Mouse (Mus musculus) cortical plate, adult 2 months (tissue): Measurements from ENCODE around the gene Rgmb. TPM values are rescaled to one million over a fixed set of nuclear protein-coding genes. Genes with fewer than 3 reads are reported as not detected.

Experiments used
- H3K27ac ChIP-seq: fragments of 200-500 bp; 2 replicates; pipeline ENCODE4 v1.5.1; 2012; ENCODE audit warnings: low read length, control low read depth, inconsistent platforms; ENCODE audit not compliant: insufficient read depth
- H3K4me1 ChIP-seq: fragments of 200-500 bp; 2 replicates; pipeline ENCODE4 v1.6.1; 2011; ENCODE audit warnings: low read length; ENCODE audit not compliant: control insufficient read depth, insufficient read depth
- H3K4me3 ChIP-seq: fragments of 200-500 bp; 2 replicates; pipeline ENCODE4 v1.5.1; 2011; ENCODE audit warnings: mild to moderate bottlenecking, low read length, control low read depth; ENCODE audit not compliant: insufficient read depth
- CTCF ChIP-seq: fragments of 200-500 bp; IDR thresholded peaks from 2 replicates; pipeline ENCODE4 v1.5.1; 2011; ENCODE audit warnings: mild to moderate bottlenecking, control low read depth, low read length; ENCODE audit not compliant: insufficient read depth; ENCODE audit errors: extremely low read depth
- POLR2A ChIP-seq: fragments of 200-500 bp; IDR thresholded peaks from 2 replicates; pipeline ENCODE4 v1.6.1; 2011; ENCODE audit warnings: mild to moderate bottlenecking, low read length, control low read depth; ENCODE audit not compliant: insufficient read depth; ENCODE audit errors: extremely low read depth
- polyA plus RNA-seq: library from polyadenylated mRNA; depleted of rRNA; stranded (reverse); fragments of >200 nt; gene quantifications from 2 replicates; pipeline ENCODE4 v1.2.3, GENCODE M21; 2012; rRNA removed

Rgmb gene
- 39.5 and 40.4 TPM in 2 replicates for polyA plus RNA-seq

- peaks cover 6% of the 10 kb centered on the region; the same call in 1 of the 2 replicates for H3K4me1 ChIP-seq
- TF ChIP-seq CTCF (no peak), POLR2A (no peak)
- 0 out of 2 replicates have a peak within 1 kb of the TSS, but pooled peaks have one; percentile 49 for H3K27ac ChIP-seq
- peak within 1 kb of the TSS; percentile 40 for H3K4me3 ChIP-seq
These were observed at the start of gene Rgmb for GRCm38 (mm10) chr17:15830766-15831644. TSS of gene Rgmb (minus strand) at chr17:15831039.

- no peak overlapping the region for H3K4me3 ChIP-seq
- H3K27ac ChIP-seq, result no peak overlapping the region
- TF ChIP-seq CTCF (no peak), POLR2A (no peak)
- H3K4me1 ChIP-seq, result no peaks in the 10 kb centered on the region
These were observed 43.9 kb upstream of the Rgmb start for GRCm38 (mm10) chr17:15874765-15875164.

DNA sequence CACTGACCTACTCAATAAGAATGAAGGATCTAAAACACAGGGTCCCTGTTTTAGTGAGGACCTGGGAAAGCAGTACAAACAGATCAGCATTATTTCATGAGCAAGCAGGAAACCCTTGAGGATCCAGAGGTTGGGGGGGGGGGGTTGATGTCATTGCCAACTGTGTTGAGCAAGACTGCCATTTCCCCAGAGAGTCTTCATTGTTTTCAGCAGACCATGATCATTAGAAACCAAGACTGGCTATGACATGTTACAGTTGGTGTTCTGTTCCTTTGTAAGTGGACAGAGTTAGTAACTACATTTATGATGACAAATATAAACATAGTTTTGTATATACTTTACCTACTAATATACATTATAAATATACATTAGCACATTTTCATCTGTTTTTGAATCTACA is 41.3 kb upstream of the Rgmb start:
- no peak for TF ChIP-seq POLR2A
- no peak for TF ChIP-seq CTCF
- Histone ChIP-seq H3K27ac (no peak overlapping the region), H3K4me1 (no peaks in the 10 kb centered on the region), H3K4me3 (no peak overlapping the region)

- TF ChIP-seq CTCF, result no peak
- TF ChIP-seq POLR2A, result no peak
- H3K4me1 ChIP-seq, result no peaks in the 10 kb centered on the region
These were observed 34.4 kb upstream of the Rgmb start for GRCm38 (mm10) chr17:15865249-15865648.

DNA sequence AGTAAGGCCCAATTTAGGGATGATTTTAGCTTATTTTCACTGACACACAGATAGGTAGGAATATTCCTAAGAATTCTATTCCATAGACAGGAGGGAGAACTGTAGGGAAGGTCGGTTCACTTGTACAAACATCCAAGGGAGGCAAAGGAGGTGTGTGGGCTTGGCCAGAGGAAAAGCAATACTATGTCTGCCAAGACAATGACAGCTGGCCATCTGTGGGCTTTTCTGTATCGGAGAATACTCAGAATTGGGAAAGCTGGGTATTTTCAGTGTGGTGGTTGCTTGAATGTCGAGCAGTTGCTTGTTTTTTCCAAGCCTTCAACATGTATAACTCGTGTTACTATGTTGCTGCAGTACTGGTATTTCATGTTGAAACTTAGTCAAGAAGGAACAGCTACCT is 31.5 kb upstream of the Rgmb start:
- no peak overlapping the region for H3K4me3 ChIP-seq
- TF ChIP-seq CTCF, result no peak
- TF ChIP-seq POLR2A, result no peak
- no peaks in the 10 kb centered on the region for H3K4me1 ChIP-seq
- H3K27ac ChIP-seq, result no peak overlapping the region

More at GRCm38 (mm10) chr17:15865249-15865648, 34.4 kb upstream of the Rgmb start:
- Histone ChIP-seq H3K4me3 (no peak overlapping the region), H3K27ac (no peak overlapping the region)

GRCm38 (mm10) chr17:15853121-15853520 is 22.3 kb upstream of the Rgmb start:
- TF ChIP-seq POLR2A, result no peak
- no peak for TF ChIP-seq CTCF
- Histone ChIP-seq H3K4me1 (no peaks in the 10 kb centered on the region), H3K4me3 (no peak overlapping the region), H3K27ac (no peak overlapping the region)

DNA sequence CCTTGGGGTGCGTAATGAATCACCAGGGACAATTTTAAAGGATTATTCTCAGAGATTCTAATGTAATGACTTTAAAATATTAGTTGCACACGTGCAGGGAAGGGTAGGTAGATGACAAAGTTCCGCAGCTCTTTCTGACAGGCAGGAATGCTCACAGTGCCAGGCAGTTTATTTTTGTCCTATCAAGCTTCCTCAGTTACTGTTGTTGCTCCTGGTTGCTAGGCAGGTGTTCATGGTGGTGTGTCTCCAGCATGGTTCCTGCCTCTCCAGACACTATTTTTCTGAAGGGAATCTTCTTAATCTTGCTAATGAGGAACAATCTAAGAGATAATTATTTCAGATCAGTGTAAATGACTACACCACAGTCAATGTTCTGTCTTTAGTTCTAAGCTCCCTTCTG is 19.7 kb upstream of the Rgmb start:
- H3K4me3 ChIP-seq, result no peak overlapping the region
- TF ChIP-seq CTCF, result no peak
- no peak for TF ChIP-seq POLR2A

GRCm38 (mm10) chr17:15841425-15841824 is 10.6 kb upstream of the Rgmb start:
- no peak overlapping the region for H3K4me3 ChIP-seq
- H3K4me1 ChIP-seq, result no peaks in the 10 kb centered on the region
- no peak for TF ChIP-seq POLR2A
- TF ChIP-seq CTCF, result no peak
- no peak overlapping the region for H3K27ac ChIP-seq

More for the DNA sequence above, 19.7 kb upstream of the Rgmb start:
- H3K27ac ChIP-seq, result no peak overlapping the region
- no peaks in the 10 kb centered on the region for H3K4me1 ChIP-seq

DNA sequence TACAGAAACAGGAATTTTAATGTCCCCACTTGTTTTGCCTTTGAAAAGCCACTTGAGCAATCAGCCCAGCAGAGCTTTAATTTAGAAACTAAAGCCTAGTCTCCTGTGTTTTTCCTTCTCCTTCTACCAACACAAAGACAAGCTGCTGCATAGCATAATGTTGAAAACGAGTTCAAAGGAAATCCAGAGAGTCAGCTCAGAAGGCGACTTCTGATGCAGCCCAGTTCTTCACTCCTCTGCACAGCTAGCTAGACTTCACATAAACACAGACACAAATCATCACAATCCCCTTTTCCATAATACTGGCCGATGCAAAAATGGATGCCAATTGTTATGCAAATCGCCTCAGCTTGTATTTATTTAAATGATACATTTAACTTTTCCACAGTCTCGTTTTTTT is 1.6 kb upstream of the Rgmb start:
- no peak overlapping the region for H3K4me3 ChIP-seq
- TF ChIP-seq POLR2A, result no peak
- TF ChIP-seq CTCF, result no peak
- H3K4me1 ChIP-seq, result peaks cover 5% of the 10 kb centered on the region; the same call in 1 of the 2 replicates
- no peak overlapping the region for H3K27ac ChIP-seq

GRCm38 (mm10) chr17:15831810-15832209 is 971 bp upstream of the Rgmb start:
- TF ChIP-seq CTCF (peak; percentile 22; the same call in 1 of the 2 replicates), POLR2A (no peak)
- peaks cover 6% of the 10 kb centered on the region; the same call in 1 of the 2 replicates for H3K4me1 ChIP-seq
- no peak overlapping the region for H3K27ac ChIP-seq
- no peak overlapping the region for H3K4me3 ChIP-seq
